Mouse (Mus musculus) liver, adult 2 months (tissue): Measurements from ENCODE around the gene Tnfsfm13.

ENCODE experiments used
- CTCF ChIP-seq: fragments of 200-500 bp; IDR thresholded peaks from 2 replicates; pipeline ENCODE4 v1.5.1; 2011; ENCODE audit warnings: low read depth, low read length, control low read depth
- POLR2A ChIP-seq: fragments of 200-500 bp; IDR thresholded peaks from 2 replicates; pipeline ENCODE4 v1.6.1; 2011; ENCODE audit warnings: low read length, control low read depth; ENCODE audit not compliant: insufficient read depth; ENCODE audit errors: extremely low read depth

- TF ChIP-seq POLR2A (no peak), CTCF (no peak)
Observed at GRCm38 (mm10) chr11:69692196-69692811, 3.6 kb downstream of the Tnfsfm13 start.
